Mouse (Mus musculus): ENCODE data around the gene Slc35a1.
"Not testable (repeated sequence)": the region's sequence is repeated elsewhere in the genome, so short reads cannot be mapped to it uniquely, and the experiment has no call there.

Slc35a1 gene

DNA sequence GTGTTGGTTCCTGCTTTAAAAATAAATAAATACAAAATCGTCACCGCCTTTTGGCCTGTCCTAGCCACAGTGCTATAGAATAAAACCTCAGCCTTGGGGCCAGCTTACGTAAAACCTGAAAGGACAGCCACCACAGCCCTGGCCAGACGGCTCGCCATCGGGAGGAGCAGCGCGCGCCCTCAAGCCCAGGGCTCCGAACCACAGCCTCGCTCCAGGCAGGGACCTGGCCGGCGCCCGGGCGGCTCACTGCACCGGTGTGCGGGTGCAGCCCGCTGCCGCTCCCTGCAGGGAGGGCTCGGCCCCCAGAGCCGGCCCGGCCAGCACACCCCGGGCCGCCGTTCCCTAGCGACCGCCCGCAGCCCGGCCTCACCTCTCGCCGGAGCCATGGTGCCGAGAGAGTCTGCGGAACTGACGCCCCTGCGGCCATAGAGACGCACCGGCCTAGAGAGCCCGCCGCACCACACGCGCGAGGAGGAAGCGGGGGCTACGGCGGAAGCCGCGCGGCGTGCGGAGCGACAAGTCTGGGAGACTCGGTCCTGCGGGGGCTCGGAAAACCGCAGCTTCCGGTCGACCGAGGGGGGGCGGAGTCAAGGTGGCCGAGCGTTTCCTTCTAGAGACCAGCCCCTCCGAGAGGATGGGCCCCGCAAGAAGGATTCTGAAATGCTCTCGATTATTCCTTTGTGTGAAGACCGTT, at the start of gene Slc35a1:
TSS of gene Slc35a1 (minus strand) at position 565 of the 694 bp plus-strand sequence.
- DNase-seq (ENCODE audit: low spot score in 2 of 2) = peak; percentile 93 to 94

DNA sequence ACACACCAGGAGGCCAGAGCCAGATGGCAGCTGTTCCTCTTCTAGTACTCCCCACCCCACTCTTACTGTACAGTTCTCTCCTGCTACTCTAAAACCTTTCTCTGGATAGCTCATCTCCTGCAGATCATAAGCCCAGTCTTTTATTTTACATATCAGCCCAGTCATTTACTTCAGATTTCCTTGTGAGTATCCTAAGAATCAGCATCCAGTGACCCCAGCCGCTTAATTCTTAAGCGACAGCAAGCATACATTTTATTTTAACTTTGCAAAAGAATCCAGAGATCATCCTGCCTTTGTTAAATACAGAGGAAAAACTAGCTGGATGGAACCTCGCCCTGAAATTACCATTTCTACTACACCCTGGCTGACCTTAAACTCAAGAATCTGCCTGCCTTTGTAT, 47.2 kb upstream of the Slc35a1 start:
- no peak for DNase-seq (ENCODE audit: low spot score in 2 of 2)

DNA sequence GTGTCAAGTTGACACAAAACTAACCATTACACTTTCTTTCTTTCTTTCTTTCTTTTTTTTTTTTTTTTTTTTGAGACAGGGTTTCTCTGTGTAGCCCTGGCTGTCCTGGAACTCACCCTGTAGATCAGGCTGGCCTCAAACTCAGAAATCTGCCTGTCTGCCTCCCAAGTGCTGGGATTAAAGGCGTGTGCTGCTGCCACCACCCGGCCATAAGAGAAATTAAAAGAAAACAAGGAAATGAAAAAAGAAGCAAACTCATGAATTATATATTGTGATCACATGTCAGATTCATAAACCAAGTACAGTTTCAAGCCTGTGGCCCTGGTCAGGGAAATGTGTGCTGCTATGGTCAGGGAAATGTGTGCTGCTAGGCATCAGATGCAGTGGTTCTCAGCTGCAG, 46.2 kb upstream of the Slc35a1 start:
- not testable (repeated sequence) for DNase-seq (ENCODE audit: low spot score in 2 of 2)

DNA sequence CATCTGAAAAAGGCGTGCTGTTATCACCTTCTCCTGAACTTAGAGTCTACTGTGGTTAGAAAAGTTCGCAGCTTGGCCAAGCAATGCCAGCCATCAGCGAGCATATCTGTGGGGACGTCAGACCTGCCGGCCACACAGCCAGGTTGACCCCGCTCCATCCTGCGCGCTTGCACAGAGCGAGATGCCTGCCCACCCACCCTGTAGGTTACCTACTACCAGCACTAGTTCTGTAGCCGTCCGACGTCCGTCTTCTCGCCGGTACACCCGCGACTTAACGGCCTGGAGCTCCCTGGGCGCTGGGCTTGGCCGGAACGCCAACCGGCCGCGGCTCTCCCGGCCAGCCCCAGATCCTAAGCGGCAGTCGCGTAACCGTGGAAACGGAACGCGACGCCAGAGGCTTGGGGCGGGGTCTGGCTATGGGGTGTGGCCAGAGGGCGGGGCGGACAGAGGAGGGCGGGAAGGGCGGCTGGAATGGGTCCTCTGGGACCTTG, 42.7 kb upstream of the Slc35a1 start, which contains the start of gene Cfap206:
TSS of gene Cfap206 (minus strand) at position 356 of the 491 bp plus-strand sequence.
- peak; percentile 19 to 34 for DNase-seq (ENCODE audit: low spot score in 2 of 2)

DNA sequence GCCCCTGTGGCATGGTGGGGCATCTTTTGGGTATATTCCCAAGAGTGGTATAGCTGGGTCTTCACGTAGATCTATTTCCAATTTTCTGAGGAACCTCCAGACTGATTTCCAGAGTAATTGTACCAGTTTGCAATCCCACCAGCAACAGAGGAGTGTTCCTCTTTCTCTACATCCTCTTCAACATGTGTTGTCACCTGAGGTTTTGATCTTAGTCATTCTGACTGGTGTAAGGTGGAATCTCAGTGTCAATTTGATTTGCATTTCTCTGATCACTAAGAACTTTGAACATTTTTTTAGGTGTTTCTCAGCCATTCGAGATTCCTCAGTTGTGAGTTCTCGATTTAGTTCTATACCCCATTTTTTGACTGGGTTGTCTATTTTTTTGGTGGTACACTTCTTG, 38.5 kb upstream of the Slc35a1 start:
- DNase-seq (ENCODE audit: low spot score in 2 of 2) = not testable (repeated sequence)

DNA sequence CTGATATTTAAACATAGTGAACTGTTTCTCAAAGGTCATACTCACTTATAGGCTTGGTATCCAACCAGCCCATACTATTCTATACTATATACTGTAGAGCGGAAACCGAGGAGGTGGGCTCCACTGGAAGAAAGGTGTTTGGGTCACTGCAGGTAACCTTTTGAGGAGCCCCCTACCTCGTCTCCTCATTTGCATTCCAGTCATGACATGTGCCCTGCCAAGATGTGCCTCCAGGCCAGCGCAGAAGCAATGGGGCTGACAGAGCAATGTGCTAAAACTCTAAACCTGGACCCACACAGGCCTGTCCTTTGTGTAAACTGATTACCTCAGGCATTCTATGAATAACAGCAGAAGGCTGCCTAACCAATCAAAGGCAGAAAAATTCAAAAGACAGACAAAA, 37.1 kb upstream of the Slc35a1 start:
- DNase-seq (ENCODE audit: low spot score in 2 of 2) = no peak

DNA sequence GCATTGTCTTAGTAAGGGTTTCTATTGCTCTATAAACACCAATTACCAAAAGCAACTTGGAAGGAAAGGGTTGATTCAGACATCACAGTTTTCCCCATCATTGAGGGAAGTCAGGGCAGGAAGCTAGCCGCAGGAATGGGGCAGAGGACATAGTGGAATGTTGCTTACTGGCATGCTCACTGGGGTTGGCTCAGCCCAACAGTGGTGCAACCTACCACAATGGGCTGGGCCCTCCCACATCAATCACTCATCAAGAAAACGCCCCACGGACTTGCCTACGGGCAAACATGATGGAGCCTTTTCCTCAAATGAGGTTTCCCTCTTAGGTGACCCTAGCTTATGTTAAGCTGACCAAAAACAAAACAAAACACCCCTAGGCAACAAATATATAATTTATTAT, 35.9 kb upstream of the Slc35a1 start:
- no peak for DNase-seq (ENCODE audit: low spot score in 2 of 2)

DNA sequence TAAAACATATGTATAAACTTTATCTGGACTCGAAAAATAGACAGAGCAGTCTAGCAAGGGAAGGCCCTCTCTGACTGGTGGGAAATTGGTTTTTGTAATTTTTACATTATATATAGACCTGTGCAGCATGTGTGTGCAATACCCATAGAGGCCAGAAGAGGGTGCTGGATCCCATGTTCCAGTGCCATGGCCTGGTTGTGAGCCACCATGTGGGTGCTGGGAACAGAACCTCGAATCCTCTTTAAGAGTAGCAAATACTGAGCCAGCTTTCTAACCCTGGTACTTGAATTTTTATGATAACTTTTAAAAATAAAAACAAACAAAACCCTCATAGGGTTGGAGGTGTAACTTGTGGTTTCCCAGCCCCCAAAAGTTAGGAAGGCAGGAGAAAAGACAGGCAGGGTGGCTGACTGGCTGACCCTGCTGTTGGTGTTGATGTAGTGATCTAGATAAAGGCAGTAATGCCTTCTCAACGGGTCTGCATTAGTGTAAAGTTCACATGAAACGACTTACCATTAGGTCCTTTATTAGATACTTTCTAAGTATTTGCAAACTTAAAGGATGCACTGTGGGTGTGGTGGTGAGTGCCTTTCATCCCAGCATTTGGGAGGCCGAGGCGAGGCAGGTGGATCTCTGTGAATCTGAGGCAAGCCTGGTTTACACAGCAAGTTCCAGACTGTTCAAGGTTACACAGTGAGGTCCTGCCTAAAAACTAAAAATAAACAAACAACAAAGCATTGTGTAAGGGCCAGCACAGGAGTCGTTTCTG, 33.1 kb upstream of the Slc35a1 start:
- DNase-seq (ENCODE audit: low spot score in 2 of 2) = no peak

DNA sequence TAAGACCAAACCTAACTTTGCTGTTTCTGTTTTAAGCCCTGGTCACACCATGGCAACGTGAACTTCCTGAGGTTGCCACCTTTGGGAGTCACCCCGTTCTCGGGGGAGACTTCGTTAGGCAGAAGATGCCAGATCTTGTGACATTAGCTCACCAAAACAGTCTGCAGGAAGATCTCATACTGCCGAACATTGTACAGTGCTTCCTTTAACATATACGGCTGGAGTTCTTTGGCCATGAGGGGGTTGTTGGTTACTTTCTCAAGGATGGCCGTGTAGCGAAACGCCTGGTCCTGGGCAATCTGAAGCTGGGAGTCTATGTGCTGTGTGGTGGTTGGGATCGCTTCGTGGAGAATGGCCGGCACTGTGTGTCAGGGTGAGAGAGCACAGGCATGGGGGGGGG, 32.2 kb upstream of the Slc35a1 start:
- DNase-seq (ENCODE audit: low spot score in 2 of 2) = no peak

DNA sequence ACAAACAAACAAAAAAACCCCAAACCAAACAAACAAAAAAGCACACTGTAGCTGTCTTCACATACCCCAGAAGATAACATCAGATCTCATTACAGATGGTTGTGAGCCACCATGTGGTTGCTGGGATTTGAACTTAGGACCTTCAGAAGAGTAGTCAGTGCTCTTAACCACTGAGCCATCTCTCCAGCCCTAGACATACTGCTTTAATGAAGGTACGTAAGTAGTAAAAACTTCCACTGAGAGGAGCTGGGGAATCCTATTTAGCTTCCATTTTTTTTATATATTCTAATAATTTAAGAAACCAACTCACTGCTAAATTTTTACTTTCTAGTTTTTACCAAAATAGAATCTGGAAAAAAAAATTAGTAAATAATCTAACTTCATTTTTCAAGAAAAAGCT, 27.8 kb upstream of the Slc35a1 start:
- DNase-seq (ENCODE audit: low spot score in 2 of 2) = no peak

DNA sequence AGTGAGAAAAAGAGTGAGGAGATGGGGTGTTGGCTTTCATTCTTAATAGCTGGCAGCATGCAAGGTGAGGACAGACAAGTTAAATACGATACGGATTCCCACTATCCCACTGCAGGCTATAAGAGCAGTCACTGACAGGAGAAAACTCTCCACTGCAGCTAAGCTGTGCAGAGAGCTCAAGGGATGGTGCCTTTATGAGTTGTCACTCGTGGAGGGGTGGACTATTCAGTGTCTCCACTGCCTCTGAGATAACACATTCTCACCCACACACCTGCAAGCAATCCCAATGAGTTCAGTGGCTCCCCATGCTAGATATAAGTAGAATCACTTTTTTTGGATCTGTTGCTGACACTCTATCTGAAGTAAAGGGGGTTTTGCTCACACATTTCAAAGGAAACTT, 20.9 kb upstream of the Slc35a1 start:
- no peak for DNase-seq (ENCODE audit: low spot score in 2 of 2)

DNA sequence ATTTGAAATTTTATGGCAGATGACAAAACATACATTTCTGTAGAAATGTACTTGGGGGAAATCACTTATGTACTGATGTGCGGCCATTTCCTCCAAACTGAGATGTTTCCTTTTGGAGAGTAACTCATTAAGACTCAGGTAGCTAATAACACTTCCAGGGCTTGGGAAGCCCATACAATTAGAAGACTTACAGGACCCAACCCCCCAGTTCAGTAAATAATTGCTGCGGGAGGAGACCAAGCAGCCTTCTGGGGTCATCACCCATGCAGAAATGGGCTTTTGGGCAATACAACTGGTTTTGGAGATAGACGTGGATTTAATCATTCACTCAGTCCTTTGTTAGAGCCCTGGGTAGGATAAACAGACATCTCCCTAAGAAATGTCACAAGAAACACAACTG, 20.0 kb upstream of the Slc35a1 start:
- DNase-seq (ENCODE audit: low spot score in 2 of 2) = no peak

DNA sequence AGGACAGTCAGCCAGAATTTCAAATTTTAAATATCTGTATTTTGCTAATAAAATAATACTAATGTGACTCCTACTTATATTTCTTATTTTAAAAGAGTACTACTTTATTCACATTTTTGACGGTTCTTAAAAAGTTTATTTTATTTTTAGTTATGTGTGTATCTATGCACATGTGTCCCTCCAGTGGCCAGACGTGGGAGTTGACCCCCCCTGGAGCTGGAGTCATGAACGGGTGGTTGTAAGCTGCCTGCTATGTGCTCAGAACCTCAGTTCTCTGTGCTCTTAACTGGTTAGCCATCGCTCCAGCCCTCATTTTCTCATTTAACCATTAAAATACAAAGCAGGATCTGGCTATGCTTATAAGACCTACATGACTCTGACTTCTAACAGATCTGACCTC, 15.8 kb upstream of the Slc35a1 start:
- DNase-seq (ENCODE audit: low spot score in 2 of 2) = no peak

DNA sequence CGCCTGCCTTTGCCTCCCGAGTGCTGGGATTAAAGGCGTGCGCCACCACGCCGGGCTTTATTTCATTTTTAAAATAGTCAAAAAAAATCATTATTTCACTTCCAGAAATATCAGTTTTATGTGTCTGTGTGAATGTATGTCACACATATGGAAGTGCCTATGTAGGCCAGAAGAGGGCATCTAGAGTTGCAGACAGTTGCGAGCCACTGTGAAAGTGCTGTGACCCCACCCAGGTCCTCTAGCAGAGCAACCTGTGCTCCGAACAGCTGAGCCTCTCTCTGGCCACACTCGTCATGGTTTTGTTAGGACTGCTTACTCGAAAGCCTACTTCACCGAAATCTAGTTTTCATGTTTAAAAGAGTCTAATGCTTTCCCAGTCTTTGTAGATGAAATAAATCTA, 15.0 kb upstream of the Slc35a1 start:
- no peak for DNase-seq (ENCODE audit: low spot score in 2 of 2)

DNA sequence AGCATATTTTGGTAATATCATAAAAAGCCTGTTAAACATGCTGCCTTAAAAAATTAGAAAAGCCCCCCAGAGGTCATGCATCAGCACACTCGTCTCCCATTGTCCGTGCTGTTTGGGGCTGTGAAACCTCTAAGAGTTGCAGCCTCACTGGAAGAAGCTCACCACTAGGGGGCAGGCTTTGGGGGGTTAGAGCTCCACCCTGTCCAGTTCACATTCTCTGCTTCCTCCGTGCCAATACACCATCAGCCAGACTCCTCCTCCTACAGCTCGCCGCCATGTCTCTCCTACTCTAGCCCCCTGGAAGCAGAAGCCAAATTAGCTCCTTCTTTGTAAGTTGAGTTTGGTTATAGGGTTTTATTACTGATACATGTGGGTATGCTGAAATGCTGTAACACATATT, 14.3 kb upstream of the Slc35a1 start:
- DNase-seq (ENCODE audit: low spot score in 2 of 2) = peak; percentile 27 to 35

DNA sequence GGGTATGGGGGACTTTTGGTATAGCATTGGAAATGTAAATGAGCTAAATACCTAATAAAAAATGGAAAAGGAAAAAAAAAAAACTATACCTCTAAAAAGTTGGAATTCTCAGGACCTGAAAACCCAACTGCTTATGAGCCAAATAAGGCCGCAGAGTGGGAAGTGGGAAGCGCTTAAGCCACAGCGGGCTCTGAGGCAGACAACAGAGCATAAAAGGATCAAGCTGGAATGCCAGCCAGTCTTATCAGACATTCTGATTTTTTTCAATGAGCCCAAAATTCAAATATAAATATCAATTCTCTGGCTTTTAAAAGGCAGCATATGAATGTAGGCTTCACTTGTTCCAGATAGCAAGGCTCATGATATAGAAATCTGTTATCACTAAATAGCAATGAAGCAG, 783 bp upstream of the Slc35a1 start:
- DNase-seq (ENCODE audit: low spot score in 2 of 2) = no peak

DNA sequence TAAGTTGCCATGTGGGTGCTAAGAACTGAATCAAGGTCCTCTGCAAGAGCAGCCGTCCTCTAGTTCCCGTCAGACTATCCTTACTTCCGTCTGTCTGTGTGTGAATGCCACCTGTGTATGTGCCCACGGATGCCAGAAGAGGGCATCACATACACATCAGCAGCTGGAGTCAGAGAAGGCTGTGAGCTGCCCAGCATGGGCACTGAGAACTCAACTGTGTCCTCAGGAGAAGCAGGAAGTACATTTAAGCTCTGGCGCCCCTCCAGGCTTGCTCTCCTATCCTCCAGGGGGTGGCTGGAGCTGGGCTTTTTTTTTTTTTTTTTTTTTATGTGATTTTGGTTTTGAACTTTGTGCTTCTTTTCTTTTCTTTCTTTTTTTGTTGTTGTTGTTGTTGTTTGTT, 6.7 kb downstream of the Slc35a1 start:
- DNase-seq (ENCODE audit: low spot score in 2 of 2) = no peak

DNA sequence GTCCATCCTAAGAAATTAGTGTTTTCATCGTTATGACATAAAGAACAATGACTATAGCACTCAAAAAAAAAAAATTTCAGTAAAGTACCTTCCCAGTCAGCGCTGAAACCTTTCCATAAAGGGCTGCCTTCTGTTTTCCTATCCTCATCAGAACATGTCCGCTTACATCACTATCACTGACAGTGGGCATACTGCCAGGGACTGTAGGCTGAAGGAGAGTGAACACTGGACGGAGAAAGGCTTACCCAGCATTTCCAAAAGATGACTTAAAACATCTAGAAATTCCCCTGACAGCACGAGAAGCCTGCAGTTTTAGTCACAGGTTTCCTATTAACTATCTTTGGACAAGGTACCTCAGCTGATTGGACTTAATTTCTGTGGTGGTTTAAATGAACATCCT, 13.5 kb downstream of the Slc35a1 start:
- DNase-seq (ENCODE audit: low spot score in 2 of 2) = no peak

DNA sequence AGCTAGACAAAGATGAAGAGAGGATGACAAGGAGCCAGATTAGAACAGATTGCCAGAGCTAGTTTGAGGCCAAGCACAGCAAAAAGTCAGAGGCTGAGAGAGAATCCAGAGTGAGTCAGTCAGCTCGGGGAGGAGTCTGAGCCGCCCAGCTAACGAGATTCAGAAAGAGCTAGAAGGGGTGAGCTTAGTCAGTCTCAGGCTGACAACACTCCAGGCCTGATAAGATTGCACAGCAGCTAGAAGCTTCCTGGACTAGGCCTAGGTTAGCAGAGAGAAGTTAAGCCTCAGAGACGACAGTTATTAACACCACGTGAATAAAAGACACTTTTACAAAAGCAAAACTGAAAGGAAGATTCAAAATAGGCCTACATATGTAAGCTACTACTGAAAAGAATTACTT, 19.3 kb downstream of the Slc35a1 start:
- DNase-seq (ENCODE audit: low spot score in 2 of 2) = no peak

DNA sequence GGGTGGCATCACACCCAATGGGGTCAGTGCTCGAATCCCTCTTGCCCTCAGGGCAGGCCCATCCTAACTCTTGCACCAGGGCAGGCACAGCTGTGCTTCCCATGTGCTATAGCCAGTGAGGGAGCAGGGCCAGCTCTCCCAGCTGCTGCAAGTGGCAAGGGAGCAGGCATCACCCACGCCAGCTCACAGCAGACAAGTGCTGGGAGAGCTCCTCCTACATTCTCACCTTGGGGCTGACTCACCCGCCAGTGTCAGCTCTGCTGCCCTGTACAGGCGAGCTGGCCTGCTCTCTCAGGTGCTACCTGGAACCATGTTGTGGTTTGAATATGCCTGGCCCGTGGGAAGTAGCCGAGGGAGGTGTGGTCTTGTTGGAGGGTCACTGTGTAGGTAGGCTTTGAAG, 25.3 kb downstream of the Slc35a1 start:
- DNase-seq (ENCODE audit: low spot score in 2 of 2) = no peak

DNA sequence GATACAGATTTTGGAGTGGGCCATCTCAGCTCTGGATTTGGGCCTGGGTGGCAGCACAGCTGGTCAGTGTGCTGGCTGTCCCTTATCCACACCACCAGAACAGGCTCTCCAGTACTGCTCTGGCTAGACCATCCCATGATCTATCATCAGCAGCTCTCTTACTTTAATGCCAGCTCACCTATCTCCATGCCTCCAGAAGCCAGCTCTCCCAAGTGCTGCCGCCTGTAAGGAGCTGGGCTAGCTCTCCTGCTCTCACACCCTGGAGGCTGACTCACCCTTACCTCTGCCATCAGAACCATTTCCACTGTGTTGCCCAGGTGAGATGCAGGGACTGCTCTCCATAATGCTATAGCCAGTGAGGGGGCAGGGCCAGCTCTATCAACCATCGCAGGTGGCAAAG, 25.7 kb downstream of the Slc35a1 start:
- DNase-seq (ENCODE audit: low spot score in 2 of 2) = no peak

DNA sequence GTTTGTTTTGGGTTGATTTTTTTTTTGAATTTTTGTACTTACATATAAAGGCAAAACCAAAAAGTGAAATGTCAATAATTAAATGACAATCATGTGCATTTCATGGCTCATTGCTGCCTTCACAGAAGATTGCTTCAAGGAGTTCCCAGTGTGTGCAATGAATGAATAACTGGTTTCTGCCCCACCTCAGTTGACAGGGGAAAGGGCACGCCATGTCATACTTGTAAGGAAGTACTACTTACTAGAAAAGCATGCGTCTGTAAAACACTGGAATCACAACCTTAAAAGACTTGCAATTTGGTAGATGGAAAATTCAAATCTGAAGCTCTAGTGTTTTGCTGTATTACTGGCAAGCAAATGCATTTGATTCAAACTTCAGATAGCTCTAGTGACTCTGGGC, 28.2 kb downstream of the Slc35a1 start:
- no peak for DNase-seq (ENCODE audit: low spot score in 2 of 2)

DNA sequence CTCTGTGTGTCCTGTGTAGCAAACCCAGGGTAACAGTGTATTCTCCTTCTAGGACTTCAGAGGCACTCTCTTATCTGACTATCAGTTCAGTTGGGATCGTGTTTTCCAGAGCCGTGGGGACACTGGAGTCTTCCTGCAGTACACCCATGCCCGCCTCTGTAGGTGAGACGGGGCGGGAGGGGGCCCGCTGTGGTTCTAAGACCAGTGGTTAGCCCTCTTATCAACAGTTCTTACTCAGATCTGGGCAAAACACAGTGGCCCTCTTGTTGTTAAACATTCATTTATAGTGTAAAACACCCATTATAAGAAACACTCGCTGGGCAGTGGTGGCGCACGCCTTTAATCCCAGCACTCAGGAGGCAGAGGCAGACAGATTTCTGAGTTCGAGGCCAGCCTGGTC, 31.1 kb downstream of the Slc35a1 start:
- no peak for DNase-seq (ENCODE audit: low spot score in 2 of 2)

All from spleen, postnatal 36 days (tissue).